Mouse (Mus musculus) layer of hippocampus, postnatal 10 days (tissue): ENCODE data around the gene Rps27a. TPM values are rescaled to one million over a fixed set of nuclear protein-coding genes. Genes with fewer than 3 reads are reported as not detected.

Source experiments
- DNase-seq, 2 experiments: peaks; one replicate each; pipeline ENCODE4 v3.0.0; 2021; ENCODE audit warnings: low spot score in 2 of 2
- total RNA-seq, 2 experiments: library from RNA; stranded (reverse); gene quantifications; 2 replicates each; pipeline ENCODE4 v1.2.3; 2021

The Rps27a gene
- total RNA-seq, 2 experiments from 2014 or later, result 485 to 520 TPM

GRCm38 (mm10) chr11:29514325-29514681 lies 33.6 kb downstream of the Rps27a start:
- no peak for DNase-seq

GRCm38 (mm10) chr11:29512818-29513535 lies 34.9 kb downstream of the Rps27a start:
- DNase-seq, result no peak

GRCm38 (mm10) chr11:29509421-29509820 lies 38.5 kb downstream of the Rps27a start:
- no peak for DNase-seq

- DNase-seq, result no peak
These were observed 42.8 kb downstream of the Rps27a start for GRCm38 (mm10) chr11:29504899-29505625.

GRCm38 (mm10) chr11:29503948-29504893 lies 43.7 kb downstream of the Rps27a start:
- DNase-seq, result no peak

GRCm38 (mm10) chr11:29496962-29497361 lies 50.9 kb downstream of the Rps27a start:
- DNase-seq, result no peak

Other genes starting within 250 kb of the Rps27a start
- 10 to 100 TPM; 93.1 to 95.4 TPM for gene Ccdc88a, start 174.5 kb downstream of the Rps27a start, total RNA-seq
- gene Prorsd1, start 33.1 kb downstream of the Rps27a start, total RNA-seq, result 1 to 10 TPM; 4.0 to 5.3 TPM
- 10 to 100 TPM; 29.2 to 36.5 TPM for gene Mtif2, start 21.7 kb downstream of the Rps27a start, total RNA-seq
- gene Clhc1, start 159 bp downstream of the Rps27a start, total RNA-seq, result under 1 TPM in 1 of 2 experiments, not detected in 1; 0.27 TPM
- gene Rtn4, start 144.8 kb upstream of the Rps27a start, total RNA-seq, result 100 to 1,000 TPM; 504 to 510 TPM